Mouse (Mus musculus): Measurements from ENCODE around the gene Exosc1. TPM values are rescaled to one million over a fixed set of nuclear protein-coding genes. Genes with fewer than 3 reads are reported as not detected.
"Not testable (repeated sequence)": the region's sequence is repeated elsewhere in the genome, so short reads cannot be mapped to it uniquely, and the experiment has no call there.

The Exosc1 gene
- polyA plus RNA-seq, 1 experiment, result 20.3 TPM

DNA sequence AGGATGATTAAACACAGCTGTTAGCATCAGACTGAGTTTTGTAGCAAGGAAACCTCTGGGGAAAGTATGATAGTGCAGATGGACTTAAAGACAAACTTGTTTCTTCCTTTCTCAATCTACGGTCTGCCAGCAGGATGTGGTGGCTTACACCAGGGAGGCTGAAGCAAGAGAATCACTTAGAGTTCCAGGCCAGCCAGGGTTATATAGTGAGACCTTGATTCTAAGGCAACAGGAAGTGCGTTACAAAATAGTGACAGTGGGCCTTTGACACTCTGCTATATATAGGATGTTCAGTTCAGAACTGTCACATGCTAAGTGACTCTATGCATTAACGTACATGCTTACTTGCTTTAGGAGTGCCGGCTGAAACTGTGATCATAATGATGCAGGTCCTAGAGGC is 16.4 kb downstream of the Exosc1 start:
- WGBS, result 91% methylated on average over 4 of the region's 4 CpGs
- TF ChIP-seq CTCF (IDR thresholded peaks at IDR 0.05; ENCODE audit: borderline replicate concordance, control insufficient read depth, extremely low read depth, insufficient read depth, low read length, poor library complexity) (no peak), POLR2A (IDR thresholded peaks at IDR 0.05; ENCODE audit: control insufficient read depth, extremely low read depth, insufficient read depth, low read length, poor library complexity) (no peak)
- no peaks in the 10 kb centered on the region for H3K27me3 ChIP-seq (ENCODE audit: control insufficient read depth, insufficient read depth, low read length)
- H3K27ac ChIP-seq (ENCODE audit: control insufficient read depth, insufficient read depth, low read length), result no peak overlapping the region
- H3K36me3 ChIP-seq (ENCODE audit: control insufficient read depth, insufficient read depth, low read length), result peaks cover 28% of the 10 kb centered on the region
- peaks cover 11% of the 10 kb centered on the region for H3K4me1 ChIP-seq (replicated peaks; ENCODE audit: control insufficient read depth, insufficient read depth, low read length)
- no peak overlapping the region for H3K4me3 ChIP-seq (ENCODE audit: control insufficient read depth, insufficient read depth, low read length)
- no peak for DNase-seq

DNA sequence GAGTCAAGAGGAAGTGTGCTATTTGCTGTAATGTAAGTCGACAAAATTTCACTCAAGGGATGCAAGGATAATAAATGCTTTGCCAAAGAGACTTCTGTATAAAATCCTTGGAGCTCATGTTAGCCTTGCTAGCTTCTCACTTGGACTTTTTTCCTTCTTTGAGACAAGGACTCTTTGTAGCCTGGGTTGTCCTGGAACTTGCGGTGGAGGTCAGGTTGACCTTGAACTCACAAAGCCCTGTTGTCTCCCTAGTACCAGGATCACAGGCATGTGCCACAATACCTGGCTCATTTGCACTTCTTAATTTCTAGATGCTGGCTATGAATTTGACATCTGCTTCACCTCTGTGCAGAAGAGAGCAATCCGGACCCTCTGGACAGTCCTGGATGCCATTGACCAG is 17.9 kb downstream of the Exosc1 start:
- no peak for DNase-seq
- Histone ChIP-seq H3K4me3 (ENCODE audit: control insufficient read depth, insufficient read depth, low read length) (no peak overlapping the region), H3K27me3 (ENCODE audit: control insufficient read depth, insufficient read depth, low read length) (no peaks in the 10 kb centered on the region), H3K4me1 (replicated peaks; ENCODE audit: control insufficient read depth, insufficient read depth, low read length) (peaks cover 11% of the 10 kb centered on the region), H3K36me3 (ENCODE audit: control insufficient read depth, insufficient read depth, low read length) (peaks cover 28% of the 10 kb centered on the region), H3K27ac (ENCODE audit: control insufficient read depth, insufficient read depth, low read length) (no peak overlapping the region)
- WGBS, result 96% methylated on average over 3 of the region's 3 CpGs
- no peak for TF ChIP-seq POLR2A (IDR thresholded peaks at IDR 0.05; ENCODE audit: control insufficient read depth, extremely low read depth, insufficient read depth, low read length, poor library complexity)
- no peak for TF ChIP-seq CTCF (IDR thresholded peaks at IDR 0.05; ENCODE audit: borderline replicate concordance, control insufficient read depth, extremely low read depth, insufficient read depth, low read length, poor library complexity)

DNA sequence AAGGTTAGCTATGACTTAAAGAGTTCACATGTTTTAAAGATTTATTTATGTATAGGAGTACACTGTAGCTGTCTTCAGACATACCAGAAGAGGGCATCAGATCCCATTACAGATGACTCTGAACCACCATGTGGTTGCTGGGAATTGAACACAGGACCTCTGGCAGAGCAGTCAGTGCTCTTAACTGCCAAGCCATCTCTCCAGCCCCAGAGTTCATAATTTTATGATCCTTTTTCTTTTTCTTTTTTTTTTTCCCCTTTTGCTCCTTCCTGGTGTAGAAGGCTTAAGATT is 18.7 kb downstream of the Exosc1 start:
- DNase-seq; H3K4me3 ChIP-seq (ENCODE audit: control insufficient read depth, insufficient read depth, low read length); H3K27ac ChIP-seq (ENCODE audit: control insufficient read depth, insufficient read depth, low read length); H3K27me3 ChIP-seq (ENCODE audit: control insufficient read depth, insufficient read depth, low read length): not testable (repeated sequence)
- Histone ChIP-seq H3K36me3 (ENCODE audit: control insufficient read depth, insufficient read depth, low read length) (peaks cover 27% of the 10 kb centered on the region), H3K4me1 (replicated peaks; ENCODE audit: control insufficient read depth, insufficient read depth, low read length) (peaks cover 11% of the 10 kb centered on the region)

DNA sequence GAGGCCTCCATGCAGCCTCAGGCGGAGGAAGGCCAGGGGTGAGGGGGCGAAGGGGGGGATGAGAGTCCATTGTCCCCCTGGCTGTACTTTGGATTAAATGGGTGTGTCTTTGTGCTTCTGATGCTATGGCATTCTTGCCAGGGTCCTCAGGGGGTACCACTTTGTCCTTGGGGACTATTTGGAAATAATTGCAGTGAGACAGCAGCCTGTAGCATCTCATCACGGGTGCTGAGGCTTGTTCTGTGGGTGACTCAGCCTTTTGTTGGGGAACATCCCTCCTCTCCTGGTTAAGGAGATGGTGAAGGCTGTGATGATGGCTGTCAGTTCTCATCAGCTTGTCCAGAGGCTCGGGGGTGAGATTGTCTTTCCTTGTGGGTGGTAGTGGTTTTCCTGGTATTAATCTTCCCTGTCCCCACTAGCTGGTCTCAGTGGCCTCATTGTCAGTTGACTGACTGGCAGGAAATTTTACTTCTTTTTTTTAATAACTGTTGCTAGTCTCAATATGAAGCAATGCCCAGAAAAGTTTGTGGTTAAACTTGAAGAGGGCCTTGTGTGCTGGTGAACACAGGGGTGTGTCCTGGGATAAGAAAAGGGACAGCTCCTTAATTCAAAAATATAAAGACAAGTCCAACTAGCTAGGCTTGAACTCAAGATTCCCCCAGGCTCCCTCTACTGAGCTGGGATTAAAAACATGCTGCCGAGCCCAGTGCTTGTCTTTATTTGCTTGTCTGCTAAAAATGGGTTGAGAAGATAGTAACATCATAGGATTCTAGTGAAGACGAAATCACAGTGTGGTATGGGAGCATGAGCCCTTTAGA is 19.2 kb downstream of the Exosc1 start:
- H3K4me3 ChIP-seq (ENCODE audit: control insufficient read depth, insufficient read depth, low read length), result no peak overlapping the region
- TF ChIP-seq CTCF (IDR thresholded peaks at IDR 0.05; ENCODE audit: borderline replicate concordance, control insufficient read depth, extremely low read depth, insufficient read depth, low read length, poor library complexity) (no peak), POLR2A (IDR thresholded peaks at IDR 0.05; ENCODE audit: control insufficient read depth, extremely low read depth, insufficient read depth, low read length, poor library complexity) (no peak)
- H3K4me1 ChIP-seq (replicated peaks; ENCODE audit: control insufficient read depth, insufficient read depth, low read length), result peaks cover 11% of the 10 kb centered on the region
- no peak for DNase-seq
- H3K36me3 ChIP-seq (ENCODE audit: control insufficient read depth, insufficient read depth, low read length), result peaks cover 22% of the 10 kb centered on the region
- WGBS, result 60% methylated on average over 6 of the region's 6 CpGs
- no peaks in the 10 kb centered on the region for H3K27me3 ChIP-seq (ENCODE audit: control insufficient read depth, insufficient read depth, low read length)
- no peak overlapping the region for H3K27ac ChIP-seq (ENCODE audit: control insufficient read depth, insufficient read depth, low read length)

DNA sequence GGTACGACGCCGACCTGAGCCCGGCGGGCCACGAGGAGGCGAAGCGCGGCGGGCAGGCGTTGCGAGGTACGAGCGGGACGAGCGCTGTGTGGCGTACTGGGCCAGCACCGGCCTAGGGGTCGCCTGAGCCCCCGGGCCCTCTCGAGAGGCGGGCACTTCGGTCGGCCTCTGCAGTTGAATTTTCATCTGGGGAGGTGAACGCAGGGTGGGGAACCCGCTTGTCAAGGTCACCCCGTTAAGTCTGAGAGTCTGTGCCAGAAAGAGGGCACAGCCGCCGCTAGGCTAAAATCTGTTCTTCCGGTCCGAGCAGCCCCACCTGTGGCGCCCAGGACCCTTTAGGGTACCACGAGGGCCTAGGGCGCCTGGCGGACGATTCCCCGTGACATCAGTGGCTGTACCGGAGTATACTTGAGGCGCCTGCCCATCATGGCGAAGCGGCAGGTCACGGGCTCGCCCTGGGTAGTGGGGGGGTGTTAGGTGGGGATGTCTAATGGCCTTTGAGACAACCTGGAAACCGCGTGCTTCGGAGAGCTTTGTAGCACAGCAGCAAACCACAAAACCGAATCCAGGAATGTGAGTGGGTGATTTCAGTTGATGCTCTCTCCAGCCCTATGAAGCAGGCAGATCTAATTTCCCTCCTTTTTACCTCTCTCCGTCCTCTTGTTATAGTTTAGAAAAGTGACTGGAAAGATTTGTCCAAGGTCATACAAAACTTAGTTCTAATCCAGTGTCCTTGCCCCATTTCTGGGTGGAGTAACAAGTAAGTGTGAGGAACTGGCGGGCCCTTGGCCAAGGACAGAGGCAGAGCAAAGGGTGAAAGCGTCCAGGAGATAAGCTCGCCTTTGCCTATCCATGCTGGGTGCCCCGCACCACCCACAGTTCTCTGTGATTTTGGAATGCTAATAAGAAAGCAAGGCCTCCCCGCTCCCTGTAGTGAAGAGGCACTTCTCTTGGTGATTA is 20.8 kb downstream of the Exosc1 start:
- 2% methylated on average over 53 of the region's 53 CpGs for whole genome bisulfite sequencing
- Histone ChIP-seq H3K4me1 (replicated peaks; ENCODE audit: control insufficient read depth, insufficient read depth, low read length) (peaks cover 11% of the 10 kb centered on the region), H3K27me3 (ENCODE audit: control insufficient read depth, insufficient read depth, low read length) (no peaks in the 10 kb centered on the region), H3K36me3 (ENCODE audit: control insufficient read depth, insufficient read depth, low read length) (peaks cover 17% of the 10 kb centered on the region), H3K4me3 (ENCODE audit: control insufficient read depth, insufficient read depth, low read length) (peak overlapping the region; percentile 51), H3K27ac (ENCODE audit: control insufficient read depth, insufficient read depth, low read length) (no peak overlapping the region)
- TF ChIP-seq CTCF (IDR thresholded peaks at IDR 0.05; ENCODE audit: borderline replicate concordance, control insufficient read depth, extremely low read depth, insufficient read depth, low read length, poor library complexity) (no peak), POLR2A (IDR thresholded peaks at IDR 0.05; ENCODE audit: control insufficient read depth, extremely low read depth, insufficient read depth, low read length, poor library complexity) (no peak)
- peak; percentile 53 for DNase-seq

DNA sequence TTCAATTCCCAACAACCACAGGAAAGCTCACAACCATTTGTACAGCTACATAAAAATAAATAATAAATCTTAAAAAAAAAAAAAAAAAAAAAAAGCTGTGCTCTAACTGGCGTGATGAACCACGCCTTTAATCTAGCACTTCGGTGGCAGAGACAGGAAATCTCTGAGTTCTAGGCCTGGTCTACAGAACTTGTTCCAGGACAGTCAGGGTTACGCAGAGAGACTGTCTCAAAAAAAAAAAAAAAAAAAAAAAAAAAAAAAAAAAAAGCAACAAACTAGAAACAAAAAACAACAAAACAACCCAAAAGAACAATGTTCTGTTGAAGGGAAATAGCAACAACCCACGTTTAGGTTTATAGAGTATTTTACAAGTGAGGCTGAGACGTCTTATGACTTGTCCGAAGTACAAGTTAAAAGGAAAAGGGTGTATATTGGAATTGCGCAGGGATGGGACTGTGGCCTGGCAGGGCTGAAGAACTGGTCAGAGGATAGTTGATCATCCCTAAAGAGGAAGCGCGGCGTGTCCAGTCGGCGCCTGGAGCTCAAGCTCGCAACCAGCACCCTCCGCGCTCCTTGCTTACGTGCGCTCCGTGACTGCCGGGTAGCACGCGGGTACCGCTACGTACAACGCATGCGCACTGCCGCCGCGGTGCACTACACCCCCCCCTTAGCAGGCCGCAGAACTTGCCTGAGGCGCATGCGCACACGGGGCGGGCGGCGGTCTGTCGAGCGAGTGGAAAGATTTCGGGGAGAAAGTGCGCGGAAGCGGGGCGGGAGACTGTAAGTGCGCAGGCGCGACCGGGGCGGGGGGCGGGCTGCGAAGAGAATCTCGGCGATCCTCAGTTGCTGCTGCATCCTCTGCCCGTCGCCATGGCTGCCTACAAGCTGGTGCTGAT is 21.8 kb downstream of the Exosc1 start, which contains the start of gene Pgam1:
Gene Pgam1 (plus strand): TSS at position 746 of the 896 bp plus-strand sequence.
- Histone ChIP-seq H3K27ac (ENCODE audit: control insufficient read depth, insufficient read depth, low read length) (peak within 1 kb of the TSS; percentile 69; the same call in 1 of the 2 replicates), H3K4me3 (ENCODE audit: control insufficient read depth, insufficient read depth, low read length) (peak within 1 kb of the TSS; percentile 51), H3K36me3 (ENCODE audit: control insufficient read depth, insufficient read depth, low read length) (peaks cover 8% of the 10 kb centered on the region; the same call in 1 of the 2 replicates), H3K4me1 (replicated peaks; ENCODE audit: control insufficient read depth, insufficient read depth, low read length) (peaks cover 11% of the 10 kb centered on the region), H3K27me3 (ENCODE audit: control insufficient read depth, insufficient read depth, low read length) (no peaks in the 10 kb centered on the region)
- peak; percentile 95 for DNase-seq
- 3% methylated on average over 51 of the region's 54 CpGs for WGBS
- peak; percentile 60; the same call in 1 of the 2 replicates for TF ChIP-seq CTCF (IDR thresholded peaks at IDR 0.05; ENCODE audit: borderline replicate concordance, control insufficient read depth, extremely low read depth, insufficient read depth, low read length, poor library complexity)
- peak; percentile 66 for TF ChIP-seq POLR2A (IDR thresholded peaks at IDR 0.05; ENCODE audit: control insufficient read depth, extremely low read depth, insufficient read depth, low read length, poor library complexity)
